Mouse (Mus musculus): Measurements from ENCODE around the gene Gtsf2. TPM values are rescaled to one million over a fixed set of nuclear protein-coding genes. Genes with fewer than 3 reads are reported as not detected.

Gene Gtsf2
- polyA plus RNA-seq, 1 experiment from 2014 or later, result not detected

DNA sequence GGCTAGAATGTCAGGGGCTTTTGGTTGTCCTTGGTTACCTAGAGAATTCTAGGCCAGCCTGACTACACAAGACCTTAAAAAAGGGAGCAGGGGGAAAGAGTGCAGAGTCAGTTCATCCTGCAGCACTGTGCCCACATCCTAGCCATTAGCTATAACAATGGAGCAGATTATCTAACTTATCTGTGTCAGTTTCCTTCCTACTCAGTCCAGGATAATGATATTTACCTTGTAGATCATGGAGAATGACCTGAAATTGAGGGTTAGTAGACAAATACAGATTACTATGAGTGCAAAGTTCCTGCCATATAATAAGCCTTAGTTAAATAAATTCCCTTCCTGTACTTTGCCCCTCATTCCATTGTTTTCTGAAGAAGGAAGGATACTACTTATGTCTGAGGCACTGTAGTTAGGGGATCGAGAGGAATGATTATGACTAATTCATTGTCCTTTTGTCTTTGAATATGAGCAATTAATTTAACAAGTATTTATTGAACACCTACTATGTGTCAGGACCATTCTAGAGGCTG lies 30.9 kb upstream of the Gtsf2 start:
- no peak overlapping the region for H3K27ac ChIP-seq (ENCODE audit: low read depth, low read length)
- WGBS (ENCODE audit: insufficient replicate concordance), result 54% methylated on average over 1 of the region's 1 CpGs
- H3K4me2 ChIP-seq, result no peak overlapping the region
- no peaks in the 10 kb centered on the region for H3K4me1 ChIP-seq (ENCODE audit: control insufficient read depth, insufficient read depth, low read length)
- no peak for ATAC-seq (replicated peaks; ENCODE audit: insufficient number of reproducible peaks, low FRiP score, low TSS enrichment)
- H3K36me3 ChIP-seq (ENCODE audit: control insufficient read depth, insufficient read depth, low read length), result no peaks in the 10 kb centered on the region
- 0 out of 2 replicates have a peak, but pooled peaks cover 3% of the 10 kb centered on the region for H3K27me3 ChIP-seq (ENCODE audit: control insufficient read depth, insufficient read depth, low read length)
- no peak overlapping the region for H3K4me3 ChIP-seq (ENCODE audit: low read depth, low read length)
- no peak overlapping the region for H3K9ac ChIP-seq (ENCODE audit: low read depth, low read length)
- H3K9me3 ChIP-seq (replicated peaks; ENCODE audit: control insufficient read depth, low read length), result no peaks in the 10 kb centered on the region

DNA sequence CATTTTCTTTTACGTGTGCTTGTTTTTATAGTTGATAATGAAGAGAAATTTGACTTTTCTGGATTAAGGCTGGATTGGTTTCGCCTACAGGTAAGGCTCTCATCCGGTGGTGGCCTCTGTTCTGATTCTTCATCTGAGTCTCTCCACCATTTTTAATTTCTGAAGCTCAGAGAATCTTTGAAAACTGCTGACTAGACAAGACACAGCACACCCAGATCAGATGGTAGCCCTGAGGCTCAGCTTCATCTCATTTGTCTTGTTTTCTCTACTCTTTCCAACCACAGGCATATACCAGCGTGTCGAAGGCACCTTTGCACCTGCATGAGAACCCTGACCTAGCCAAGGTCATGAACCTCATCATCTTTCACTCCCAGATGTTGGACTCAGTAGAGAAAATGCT lies 25.5 kb upstream of the Gtsf2 start:
- no peak overlapping the region for H3K4me2 ChIP-seq
- no peaks in the 10 kb centered on the region for H3K36me3 ChIP-seq (ENCODE audit: control insufficient read depth, insufficient read depth, low read length)
- no peak overlapping the region for H3K4me3 ChIP-seq (ENCODE audit: low read depth, low read length)
- H3K9me3 ChIP-seq (replicated peaks; ENCODE audit: control insufficient read depth, low read length), result no peaks in the 10 kb centered on the region
- H3K27ac ChIP-seq (ENCODE audit: low read depth, low read length), result no peak overlapping the region
- H3K27me3 ChIP-seq (ENCODE audit: control insufficient read depth, insufficient read depth, low read length), result no peaks in the 10 kb centered on the region
- ATAC-seq (replicated peaks; ENCODE audit: insufficient number of reproducible peaks, low FRiP score, low TSS enrichment), result no peak
- 79% methylated on average over 5 of the region's 5 CpGs for WGBS (ENCODE audit: insufficient replicate concordance)
- H3K4me1 ChIP-seq (ENCODE audit: control insufficient read depth, insufficient read depth, low read length), result no peaks in the 10 kb centered on the region
- no peak overlapping the region for H3K9ac ChIP-seq (ENCODE audit: low read depth, low read length)

- Histone ChIP-seq H3K27me3 (ENCODE audit: control insufficient read depth, insufficient read depth, low read length) (no peaks in the 10 kb centered on the region), H3K36me3 (ENCODE audit: control insufficient read depth, insufficient read depth, low read length) (no peaks in the 10 kb centered on the region), H3K4me3 (ENCODE audit: low read depth, low read length) (no peak overlapping the region), H3K27ac (ENCODE audit: low read depth, low read length) (no peak overlapping the region), H3K9ac (ENCODE audit: low read depth, low read length) (no peak overlapping the region), H3K9me3 (replicated peaks; ENCODE audit: control insufficient read depth, low read length) (no peaks in the 10 kb centered on the region), H3K4me2 (no peak overlapping the region), H3K4me1 (ENCODE audit: control insufficient read depth, insufficient read depth, low read length) (no peaks in the 10 kb centered on the region)
- 82% methylated on average over 7 of the region's 7 CpGs for WGBS (ENCODE audit: insufficient replicate concordance)
- no peak for ATAC-seq (replicated peaks; ENCODE audit: insufficient number of reproducible peaks, low FRiP score, low TSS enrichment)
These were observed 24.9 kb upstream of the Gtsf2 start for GRCm38 (mm10) chr15:103473182-103473581.

- Histone ChIP-seq H3K9ac (ENCODE audit: low read depth, low read length) (no peak overlapping the region), H3K36me3 (ENCODE audit: control insufficient read depth, insufficient read depth, low read length) (no peaks in the 10 kb centered on the region), H3K27me3 (ENCODE audit: control insufficient read depth, insufficient read depth, low read length) (no peaks in the 10 kb centered on the region), H3K4me3 (ENCODE audit: low read depth, low read length) (no peak overlapping the region), H3K9me3 (replicated peaks; ENCODE audit: control insufficient read depth, low read length) (no peaks in the 10 kb centered on the region), H3K4me1 (ENCODE audit: control insufficient read depth, insufficient read depth, low read length) (no peaks in the 10 kb centered on the region), H3K4me2 (no peak overlapping the region), H3K27ac (ENCODE audit: low read depth, low read length) (no peak overlapping the region)
- 70% methylated on average over 3 of the region's 3 CpGs for WGBS (ENCODE audit: insufficient replicate concordance)
- no peak for ATAC-seq (replicated peaks; ENCODE audit: insufficient number of reproducible peaks, low FRiP score, low TSS enrichment)
These were observed 24.0 kb upstream of the Gtsf2 start for GRCm38 (mm10) chr15:103472265-103472664.

DNA sequence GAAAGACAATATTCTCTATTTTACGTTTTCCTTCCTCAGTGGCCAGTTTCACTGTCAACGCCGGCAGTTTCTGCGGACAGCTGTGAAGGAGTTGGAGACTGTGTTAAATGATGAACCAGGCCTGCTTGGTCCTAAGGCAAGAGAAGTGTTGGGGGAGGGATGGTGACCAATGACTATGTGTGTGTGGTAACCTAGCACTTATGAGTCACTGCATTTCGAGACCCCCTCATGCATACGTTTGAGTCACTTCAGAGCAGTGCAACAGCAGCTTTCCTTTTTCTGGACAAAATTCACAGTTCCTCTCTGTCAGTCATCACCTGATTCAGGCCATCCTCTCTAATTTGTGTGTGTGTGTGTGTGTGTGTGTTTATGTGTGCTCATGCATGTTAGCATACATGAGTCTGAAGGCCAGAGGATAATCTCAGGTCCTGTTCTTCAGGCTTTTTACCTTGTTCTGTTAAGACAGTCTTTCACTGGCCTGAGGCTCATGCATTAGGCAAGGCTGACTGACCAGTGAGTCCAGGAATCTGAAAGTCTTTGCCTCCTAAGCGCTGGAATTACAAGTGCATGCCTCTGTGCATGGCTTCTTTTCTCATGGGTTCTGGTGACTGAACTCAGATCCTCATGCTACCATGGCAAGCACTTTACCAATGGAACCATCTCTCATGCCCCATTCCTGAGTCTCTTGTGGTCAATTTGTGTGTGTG lies 23.4 kb upstream of the Gtsf2 start:
- H3K4me3 ChIP-seq (ENCODE audit: low read depth, low read length), result no peak overlapping the region
- 69% methylated on average over 7 of the region's 7 CpGs for WGBS (ENCODE audit: insufficient replicate concordance)
- H3K27ac ChIP-seq (ENCODE audit: low read depth, low read length), result no peak overlapping the region
- no peak overlapping the region for H3K9ac ChIP-seq (ENCODE audit: low read depth, low read length)
- no peak for ATAC-seq (replicated peaks; ENCODE audit: insufficient number of reproducible peaks, low FRiP score, low TSS enrichment)
- H3K9me3 ChIP-seq (replicated peaks; ENCODE audit: control insufficient read depth, low read length), result no peaks in the 10 kb centered on the region
- H3K4me1 ChIP-seq (ENCODE audit: control insufficient read depth, insufficient read depth, low read length), result no peaks in the 10 kb centered on the region
- no peaks in the 10 kb centered on the region for H3K36me3 ChIP-seq (ENCODE audit: control insufficient read depth, insufficient read depth, low read length)
- H3K27me3 ChIP-seq (ENCODE audit: control insufficient read depth, insufficient read depth, low read length), result no peaks in the 10 kb centered on the region
- no peak overlapping the region for H3K4me2 ChIP-seq

DNA sequence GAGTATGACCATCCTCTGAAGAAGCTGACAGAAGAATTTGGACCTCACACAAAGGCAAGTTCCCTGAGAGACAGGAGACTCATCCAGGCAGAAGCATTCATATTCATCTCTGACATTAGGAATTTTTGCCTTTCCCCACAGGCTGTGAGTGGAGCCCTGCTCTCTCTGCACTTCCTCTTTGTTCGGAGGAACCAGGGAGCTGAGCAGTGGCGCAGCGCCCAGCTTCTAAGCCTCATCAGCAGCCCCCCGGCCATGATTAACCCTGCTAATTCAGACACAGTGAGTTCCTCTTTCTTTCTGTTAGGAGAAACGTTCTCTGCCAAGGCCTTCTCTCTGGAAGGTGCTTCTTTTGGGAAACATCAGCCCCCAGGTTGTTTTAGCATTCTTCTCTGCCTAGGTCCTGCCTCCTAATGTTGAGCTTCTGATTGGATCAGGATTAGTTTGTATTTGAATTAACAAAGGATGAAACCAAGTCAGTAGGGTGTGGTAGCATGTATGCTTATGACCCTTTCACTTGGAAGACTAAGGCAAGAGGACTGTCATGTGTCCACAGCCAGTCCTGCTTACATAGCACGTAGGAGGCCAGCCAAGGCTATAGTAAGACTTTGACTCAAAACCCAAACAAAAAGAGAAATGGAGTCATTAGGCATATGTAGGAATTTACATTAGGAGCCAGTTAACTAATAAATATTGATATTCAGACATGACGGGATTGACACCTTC lies 14.4 kb upstream of the Gtsf2 start:
- Histone ChIP-seq H3K4me1 (ENCODE audit: control insufficient read depth, insufficient read depth, low read length) (no peaks in the 10 kb centered on the region), H3K4me3 (ENCODE audit: low read depth, low read length) (no peak overlapping the region), H3K9ac (ENCODE audit: low read depth, low read length) (no peak overlapping the region), H3K27me3 (ENCODE audit: control insufficient read depth, insufficient read depth, low read length) (no peaks in the 10 kb centered on the region), H3K36me3 (ENCODE audit: control insufficient read depth, insufficient read depth, low read length) (no peaks in the 10 kb centered on the region), H3K4me2 (no peak overlapping the region), H3K27ac (ENCODE audit: low read depth, low read length) (no peak overlapping the region), H3K9me3 (replicated peaks; ENCODE audit: control insufficient read depth, low read length) (no peaks in the 10 kb centered on the region)
- ATAC-seq (replicated peaks; ENCODE audit: insufficient number of reproducible peaks, low FRiP score, low TSS enrichment), result no peak
- WGBS (ENCODE audit: insufficient replicate concordance), result 70% methylated on average over 7 of the region's 7 CpGs

DNA sequence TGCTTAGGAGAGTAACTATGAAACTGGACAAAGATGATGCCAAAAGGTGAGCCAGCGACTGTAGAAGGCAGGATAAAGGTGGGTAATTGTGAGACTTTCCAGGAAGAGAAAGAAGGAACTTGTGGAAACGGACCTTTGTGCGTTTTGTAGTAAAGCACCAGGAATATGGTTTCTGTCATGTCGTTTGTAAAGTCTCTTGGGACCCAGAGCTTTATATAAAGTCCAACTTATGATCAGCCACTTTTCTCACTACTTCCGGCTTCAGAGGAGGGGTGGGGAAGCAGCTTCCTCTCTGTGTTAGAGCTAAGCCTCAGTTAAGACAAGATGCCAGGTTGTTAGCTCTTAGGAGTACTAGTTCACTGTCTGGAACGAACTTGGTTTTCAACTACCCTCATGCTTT lies 6.2 kb upstream of the Gtsf2 start:
- no peak overlapping the region for H3K27ac ChIP-seq (ENCODE audit: low read depth, low read length)
- no peaks in the 10 kb centered on the region for H3K36me3 ChIP-seq (ENCODE audit: control insufficient read depth, insufficient read depth, low read length)
- no peak overlapping the region for H3K4me3 ChIP-seq (ENCODE audit: low read depth, low read length)
- H3K4me1 ChIP-seq (ENCODE audit: control insufficient read depth, insufficient read depth, low read length), result no peaks in the 10 kb centered on the region
- H3K9me3 ChIP-seq (replicated peaks; ENCODE audit: control insufficient read depth, low read length), result no peaks in the 10 kb centered on the region
- no peak for ATAC-seq (replicated peaks; ENCODE audit: insufficient number of reproducible peaks, low FRiP score, low TSS enrichment)
- no peaks in the 10 kb centered on the region for H3K27me3 ChIP-seq (ENCODE audit: control insufficient read depth, insufficient read depth, low read length)
- WGBS (ENCODE audit: insufficient replicate concordance), result 75% methylated on average over 6 of the region's 6 CpGs
- no peak overlapping the region for H3K9ac ChIP-seq (ENCODE audit: low read depth, low read length)
- no peak overlapping the region for H3K4me2 ChIP-seq

- Histone ChIP-seq H3K9me3 (replicated peaks; ENCODE audit: control insufficient read depth, low read length) (no peaks in the 10 kb centered on the region), H3K36me3 (ENCODE audit: control insufficient read depth, insufficient read depth, low read length) (no peaks in the 10 kb centered on the region), H3K4me1 (ENCODE audit: control insufficient read depth, insufficient read depth, low read length) (no peaks in the 10 kb centered on the region), H3K4me2 (no peak within 1 kb of the TSS), H3K4me3 (ENCODE audit: low read depth, low read length) (no peak within 1 kb of the TSS), H3K27ac (ENCODE audit: low read depth, low read length) (no peak within 1 kb of the TSS), H3K9ac (ENCODE audit: low read depth, low read length) (no peak within 1 kb of the TSS), H3K27me3 (ENCODE audit: control insufficient read depth, insufficient read depth, low read length) (no peaks in the 10 kb centered on the region)
- no peak for ATAC-seq (replicated peaks; ENCODE audit: insufficient number of reproducible peaks, low FRiP score, low TSS enrichment)
- WGBS (ENCODE audit: insufficient replicate concordance), result 78% methylated on average over 13 of the region's 13 CpGs
These were observed 5.4 kb upstream of the Gtsf2 start, which contains the start of gene Nckap1l for GRCm38 (mm10) chr15:103453551-103454218. TSS of gene Nckap1l (plus strand) at chr15:103453794.

Data from heart, embryonic 11.5 days (tissue).